Mouse (Mus musculus): ENCODE data around the gene Prrt1. TPM values are rescaled to one million over a fixed set of nuclear protein-coding genes. Genes with fewer than 3 reads are reported as not detected.

The Prrt1 gene
- total and polyA plus RNA-seq, 3 experiments, result not detected

DNA sequence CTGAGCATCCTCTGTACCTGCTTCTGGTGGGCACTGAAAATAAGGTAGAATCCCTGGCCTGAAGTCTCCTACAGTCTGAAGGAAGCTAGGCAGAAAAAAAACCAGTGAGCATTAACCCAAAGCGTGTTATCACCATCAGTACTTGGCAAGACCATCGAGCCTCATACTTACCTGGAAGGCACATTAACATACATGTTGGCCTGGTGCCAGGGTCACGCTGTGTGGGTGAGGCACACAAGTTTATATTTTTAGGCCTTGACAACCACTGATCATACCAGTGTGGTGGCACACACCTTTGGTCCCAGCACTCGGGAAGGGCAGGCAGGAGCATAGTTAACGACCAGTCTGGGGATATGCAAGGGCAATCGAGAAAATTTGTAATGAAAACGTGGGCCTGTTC is 21.3 kb upstream of the Prrt1 start:
- no peak overlapping the region for H3K4me2 ChIP-seq (ENCODE audit: insufficient read depth, low read depth, poor library complexity, severe bottlenecking)
- TF ChIP-seq UBTF (IDR thresholded peaks at IDR 0.05; ENCODE audit: low read depth, low read length) (no peak), ETS1 (conservative IDR thresholded peaks at IDR 0.05; ENCODE audit: low read depth, low read length) (no peak), RAD21 (IDR thresholded peaks at IDR 0.05; ENCODE audit: low read depth, low read length) (no peak), MYC (IDR thresholded peaks at IDR 0.05; ENCODE audit: low read depth, low read length) (no peak)
- H3K79me2 ChIP-seq (replicated peaks; ENCODE audit: control insufficient read depth, extremely low read depth, insufficient read depth, poor library complexity, severe bottlenecking), result peaks cover 5% of the 10 kb centered on the region
- H3K27ac ChIP-seq (ENCODE audit: insufficient read depth, low read depth), result no peak overlapping the region
- dilution Hi-C loops (cut with MboI; ENCODE audit: extremely low pct_ligation_motif_present, extremely low pct_unique_long_range_greater_than_20kb, low sequenced_read_pairs) (no loop called here), in situ Hi-C loops (cut with MboI; ENCODE audit: low pct_ligation_motif_present, low pct_unique_long_range_greater_than_20kb, low sequenced_read_pairs) (no loop called here)
- H3K36me3 ChIP-seq (replicated peaks in 1 of 2; ENCODE audit: control insufficient read depth in 1 of 2, insufficient read depth in 1 of 2, low read length in 1 of 2), result peaks cover 29 to 54% of the 10 kb centered on the region in 2 experiments
- peaks cover 9 to 26% of the 10 kb centered on the region in 2 experiments for H3K4me1 ChIP-seq (ENCODE audit: control insufficient read depth in 1 of 2, insufficient read depth in 2 of 2)
- no peaks in the 10 kb centered on the region for H3K9me3 ChIP-seq (replicated peaks; ENCODE audit: low read length)
- H3K9ac ChIP-seq (ENCODE audit: insufficient read depth, low read depth), result no peak overlapping the region
- DNase-seq (ENCODE audit: extremely low read depth), result no peak
- no peaks in the 10 kb centered on the region for H3K27me3 ChIP-seq (replicated peaks)
- H3K4me3 ChIP-seq (replicated peaks in 1 of 3; ENCODE audit: low read depth in 2 of 3, low read length in 2 of 3, poor library complexity in 1 of 3), result no peak overlapping the region

DNA sequence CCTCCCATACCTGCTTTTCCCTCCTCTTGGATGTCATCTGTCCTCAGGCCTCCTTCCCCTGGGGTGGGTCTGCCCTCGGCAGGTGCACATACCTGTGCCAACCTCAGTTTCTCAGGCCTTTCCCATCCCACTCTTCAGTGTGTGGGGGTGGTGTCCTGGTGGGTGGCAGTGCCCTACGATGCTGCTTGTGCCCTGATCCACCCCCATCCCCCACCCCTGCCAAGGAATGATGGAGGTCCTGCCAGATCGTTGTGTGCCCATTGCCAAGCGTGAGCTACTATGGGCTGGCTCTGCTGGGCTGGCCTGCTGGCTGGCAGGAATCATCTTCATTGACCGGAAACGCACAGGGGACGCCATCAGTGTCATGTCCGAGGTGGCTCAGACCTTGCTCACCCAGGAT is 18.3 kb upstream of the Prrt1 start:
- peaks cover 39 to 82% of the 10 kb centered on the region in 2 experiments for H3K36me3 ChIP-seq (replicated peaks in 1 of 2; ENCODE audit: control insufficient read depth in 1 of 2, insufficient read depth in 1 of 2, low read length in 1 of 2)
- dilution Hi-C loops (cut with MboI; ENCODE audit: extremely low pct_ligation_motif_present, extremely low pct_unique_long_range_greater_than_20kb, low sequenced_read_pairs), result no loop called here

DNA sequence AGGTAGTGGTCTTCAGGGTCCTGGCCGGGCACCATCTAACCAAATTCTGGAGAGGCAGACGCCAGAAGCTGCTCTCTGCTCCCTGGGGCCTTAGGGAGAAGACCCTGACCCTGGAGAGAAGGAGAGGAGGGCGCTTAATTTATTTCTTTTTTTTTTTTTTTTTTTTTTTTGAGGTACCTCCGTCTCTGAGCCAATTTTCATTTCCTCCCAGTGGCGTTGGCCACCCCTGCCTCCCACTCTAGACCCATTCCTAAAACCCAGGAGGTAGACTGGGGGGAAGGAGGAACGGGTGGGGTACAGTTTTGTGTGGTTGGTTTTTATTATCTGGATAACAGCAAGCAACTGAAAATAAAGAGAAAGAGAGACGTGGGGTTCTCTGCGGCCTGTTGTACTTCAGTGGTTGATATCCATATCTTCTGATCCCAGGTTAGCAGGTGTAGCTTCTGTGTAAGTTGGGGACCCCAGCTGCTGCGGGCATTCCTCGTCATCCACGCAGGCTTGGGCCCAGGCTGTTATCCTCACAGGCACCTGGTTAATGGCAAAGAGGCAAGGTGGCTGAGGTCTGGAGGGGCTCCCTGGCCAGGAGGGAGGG is 16.2 kb upstream of the Prrt1 start:
- Histone ChIP-seq H3K4me2 (ENCODE audit: insufficient read depth, low read depth, poor library complexity, severe bottlenecking) (no peak overlapping the region), H3K9ac (ENCODE audit: insufficient read depth, low read depth) (no peak overlapping the region), H3K4me1 (ENCODE audit: control insufficient read depth in 1 of 2, insufficient read depth in 2 of 2) (peaks cover 2 to 9% of the 10 kb centered on the region in 2 experiments; a peak in 2 of 4 replicates), H3K9me3 (replicated peaks; ENCODE audit: low read length) (no peaks in the 10 kb centered on the region), H3K4me3 (replicated peaks in 1 of 3; ENCODE audit: low read depth in 2 of 3, low read length in 2 of 3, poor library complexity in 1 of 3) (no peak overlapping the region), H3K36me3 (replicated peaks in 1 of 2; ENCODE audit: control insufficient read depth in 1 of 2, insufficient read depth in 1 of 2, low read length in 1 of 2) (peaks cover 39 to 73% of the 10 kb centered on the region in 2 experiments), H3K27me3 (replicated peaks) (no peaks in the 10 kb centered on the region), H3K79me2 (replicated peaks; ENCODE audit: control insufficient read depth, extremely low read depth, insufficient read depth, poor library complexity, severe bottlenecking) (no peaks in the 10 kb centered on the region), H3K27ac (ENCODE audit: insufficient read depth, low read depth) (no peak overlapping the region)
- no peak for DNase-seq (ENCODE audit: extremely low read depth)
- TF ChIP-seq SMC3 (IDR thresholded peaks at IDR 0.05; ENCODE audit: low read depth, low read length) (no peak), ELF1 (IDR thresholded peaks at IDR 0.05; ENCODE audit: low read depth, low read length) (no peak), PAX5 (IDR thresholded peaks at IDR 0.05; ENCODE audit: low read length) (no peak), SIN3A (IDR thresholded peaks at IDR 0.05; ENCODE audit: low read length) (no peak), MAX (IDR thresholded peaks at IDR 0.05; ENCODE audit: low read length) (no peak), MAZ (IDR thresholded peaks at IDR 0.05; ENCODE audit: low read depth, low read length) (no peak), CTCF (conservative IDR thresholded peaks at IDR 0.05 in 1 of 2, IDR thresholded peaks at IDR 0.05 in 1 of 2; ENCODE audit: low read depth in 2 of 2, low read length in 2 of 2) (no peak), NRF1 (IDR thresholded peaks at IDR 0.05; ENCODE audit: low read depth, low read length) (no peak), ETS1 (conservative IDR thresholded peaks at IDR 0.05; ENCODE audit: low read depth, low read length) (no peak)
- in situ Hi-C loops (cut with MboI; ENCODE audit: low pct_ligation_motif_present, low pct_unique_long_range_greater_than_20kb, low sequenced_read_pairs), result no loop called here
- dilution Hi-C loops (cut with MboI; ENCODE audit: extremely low pct_ligation_motif_present, extremely low pct_unique_long_range_greater_than_20kb, low sequenced_read_pairs), result no loop called here

More for the DNA sequence above, 18.3 kb upstream of the Prrt1 start:
- no peaks in the 10 kb centered on the region for H3K27me3 ChIP-seq (replicated peaks)
- in situ Hi-C loops (cut with MboI; ENCODE audit: low pct_ligation_motif_present, low pct_unique_long_range_greater_than_20kb, low sequenced_read_pairs), result no loop called here
- H3K9ac ChIP-seq (ENCODE audit: insufficient read depth, low read depth), result no peak overlapping the region
- no peak overlapping the region for H3K4me3 ChIP-seq (replicated peaks in 1 of 3; ENCODE audit: low read depth in 2 of 3, low read length in 2 of 3, poor library complexity in 1 of 3)
- DNase-seq (ENCODE audit: extremely low read depth), result no peak
- H3K79me2 ChIP-seq (replicated peaks; ENCODE audit: control insufficient read depth, extremely low read depth, insufficient read depth, poor library complexity, severe bottlenecking), result peaks cover 5% of the 10 kb centered on the region
- TF ChIP-seq EP300 (IDR thresholded peaks at IDR 0.05; ENCODE audit: low read length) (no peak), MYC (IDR thresholded peaks at IDR 0.05; ENCODE audit: low read depth, low read length) (no peak), JUN (IDR thresholded peaks at IDR 0.05; ENCODE audit: insufficient read depth, low read depth, low read length) (no peak), MAX (IDR thresholded peaks at IDR 0.05; ENCODE audit: low read length) (no peak)
- H3K27ac ChIP-seq (ENCODE audit: insufficient read depth, low read depth), result no peak overlapping the region
- H3K9me3 ChIP-seq (replicated peaks; ENCODE audit: low read length), result no peaks in the 10 kb centered on the region
- peaks cover 9 to 26% of the 10 kb centered on the region in 2 experiments for H3K4me1 ChIP-seq (ENCODE audit: control insufficient read depth in 1 of 2, insufficient read depth in 2 of 2)
- no peak overlapping the region for H3K4me2 ChIP-seq (ENCODE audit: insufficient read depth, low read depth, poor library complexity, severe bottlenecking)
